Mouse (Mus musculus) spleen, adult 2 months (tissue): ENCODE data around the gene Ephb1. TPM values are rescaled to one million over a fixed set of nuclear protein-coding genes. Genes with fewer than 3 reads are reported as not detected.

ENCODE experiments used
- DNase-seq, 2 experiments: peaks; one replicate each; pipeline versions ENCODE4 v3.0.0 to v3.0.0-alpha.2; 2012 to 2021; ENCODE audit warnings: low spot score in 2 of 2, low read depth in 1 of 2
- H3K27ac ChIP-seq: fragments of 200-500 bp; 2 replicates; pipeline ENCODE4 v1.5.1; 2012; ENCODE audit warnings: low read length, inconsistent platforms; ENCODE audit not compliant: insufficient read depth
- H3K27me3 ChIP-seq: fragments of 200-500 bp; 2 replicates; pipeline ENCODE4 v1.6.1; 2012; ENCODE audit warnings: mild to moderate bottlenecking, moderate library complexity, low read length, inconsistent platforms; ENCODE audit not compliant: control insufficient read depth, insufficient read depth
- H3K36me3 ChIP-seq: fragments of 200-500 bp; 2 replicates; pipeline ENCODE4 v1.6.1; 2012; ENCODE audit warnings: mild to moderate bottlenecking, low read length, inconsistent platforms; ENCODE audit not compliant: control insufficient read depth, insufficient read depth
- H3K4me1 ChIP-seq: fragments of 200-500 bp; 2 replicates; pipeline ENCODE4 v1.6.1; 2011; ENCODE audit warnings: inconsistent platforms; ENCODE audit not compliant: control insufficient read depth, insufficient read depth, insufficient read length
- H3K4me3 ChIP-seq: fragments of 200-500 bp; 2 replicates; pipeline ENCODE4 v1.5.1; 2011; ENCODE audit warnings: mild to moderate bottlenecking, inconsistent platforms; ENCODE audit not compliant: insufficient read depth, insufficient read length; ENCODE audit errors: extremely low read depth
- CTCF ChIP-seq: fragments of 200-500 bp; IDR thresholded peaks from 2 replicates; pipeline ENCODE4 v1.5.1; 2011; ENCODE audit warnings: mild to moderate bottlenecking, inconsistent platforms; ENCODE audit not compliant: insufficient read depth, insufficient read length, insufficient replicate concordance; ENCODE audit errors: extremely low read depth
- POLR2A ChIP-seq: fragments of 200-500 bp; IDR thresholded peaks from 2 replicates; pipeline ENCODE4 v1.6.1; 2011; ENCODE audit warnings: low read depth, low read length, inconsistent platforms
- WGBS: fragments of 180-500 bp; shearing (Covaris S2); methylation state at CpG from one replicate; pipeline ENCODE4 v1.1.7; 2018; 5-methylcytosine and 5-hydroxymethylcytosine counted together
- polyA plus RNA-seq: library from polyadenylated mRNA; depleted of rRNA; stranded (reverse); fragments of >200 nt; gene quantifications from 2 replicates; pipeline ENCODE4 v1.2.3, GENCODE M21; 2012

The Ephb1 gene
- polyA plus RNA-seq, 1 experiment: 0.32 TPM

- 75% methylated on average over 2 of the region's 2 CpGs for WGBS
- Histone ChIP-seq H3K27me3 (no peaks in the 10 kb centered on the region), H3K4me3 (no peak overlapping the region), H3K27ac (no peak overlapping the region), H3K36me3 (no peaks in the 10 kb centered on the region), H3K4me1 (no peaks in the 10 kb centered on the region)
- no peak for DNase-seq
- TF ChIP-seq CTCF (no peak), POLR2A (no peak)
These were observed 174.4 kb downstream of the Ephb1 start for GRCm38 (mm10) chr9:102180070-102180469.

- no peaks in the 10 kb centered on the region for H3K4me1 ChIP-seq
- H3K4me3 ChIP-seq: no peak overlapping the region
- TF ChIP-seq POLR2A: no peak
- no peak for TF ChIP-seq CTCF
- H3K27me3 ChIP-seq: no peaks in the 10 kb centered on the region
- no peak overlapping the region for H3K27ac ChIP-seq
- DNase-seq: no peak
- no peaks in the 10 kb centered on the region for H3K36me3 ChIP-seq
- 85% methylated on average over 7 of the region's 7 CpGs for WGBS
These were observed 184.8 kb downstream of the Ephb1 start for GRCm38 (mm10) chr9:102169706-102170105.

DNA sequence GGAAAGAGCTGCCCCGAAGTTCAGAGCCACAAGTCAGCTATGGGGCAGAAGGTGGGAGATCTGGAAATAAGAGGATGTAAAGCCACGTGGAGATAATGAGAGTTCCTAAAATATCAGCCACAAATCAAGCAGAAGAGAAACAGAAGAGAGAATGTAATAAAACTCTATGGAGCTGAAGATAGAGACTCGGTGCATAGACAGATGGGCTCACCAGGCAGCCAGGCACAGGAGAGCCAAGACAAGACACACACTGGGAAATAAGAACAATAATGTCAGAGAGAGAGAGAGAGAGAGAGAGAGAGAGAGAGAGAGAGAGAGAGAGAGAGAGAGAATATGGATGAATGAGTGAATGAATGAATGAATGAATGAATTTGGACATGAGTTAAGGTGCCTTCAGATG lies 198.6 kb downstream of the Ephb1 start:
- TF ChIP-seq POLR2A: no peak
- TF ChIP-seq CTCF: no peak
- H3K4me1 ChIP-seq: no peaks in the 10 kb centered on the region

GRCm38 (mm10) chr9:102139181-102139580 lies 215.3 kb downstream of the Ephb1 start:
- no peak overlapping the region for H3K4me3 ChIP-seq
- no peak for DNase-seq
- no peaks in the 10 kb centered on the region for H3K27me3 ChIP-seq
- no peaks in the 10 kb centered on the region for H3K4me1 ChIP-seq
- WGBS: 88% methylated on average over 4 of the region's 4 CpGs
- no peak for TF ChIP-seq POLR2A
- no peak for TF ChIP-seq CTCF
- H3K36me3 ChIP-seq: no peaks in the 10 kb centered on the region
- H3K27ac ChIP-seq: no peak overlapping the region

More for the DNA sequence above, 198.6 kb downstream of the Ephb1 start:
- H3K4me3 ChIP-seq: no peak overlapping the region
- H3K27ac ChIP-seq: no peak overlapping the region
- DNase-seq: no peak
- H3K36me3 ChIP-seq: no peaks in the 10 kb centered on the region
- H3K27me3 ChIP-seq: no peaks in the 10 kb centered on the region
- WGBS: 77% methylated on average over 3 of the region's 3 CpGs

- 92% methylated on average over 7 of the region's 7 CpGs for WGBS
- Histone ChIP-seq H3K27me3 (no peaks in the 10 kb centered on the region), H3K4me3 (no peak overlapping the region), H3K4me1 (no peaks in the 10 kb centered on the region), H3K36me3 (no peaks in the 10 kb centered on the region), H3K27ac (no peak overlapping the region)
- no peak for DNase-seq
- no peak for TF ChIP-seq CTCF
- no peak for TF ChIP-seq POLR2A
These were observed 215.8 kb downstream of the Ephb1 start for GRCm38 (mm10) chr9:102138671-102139070.

DNA sequence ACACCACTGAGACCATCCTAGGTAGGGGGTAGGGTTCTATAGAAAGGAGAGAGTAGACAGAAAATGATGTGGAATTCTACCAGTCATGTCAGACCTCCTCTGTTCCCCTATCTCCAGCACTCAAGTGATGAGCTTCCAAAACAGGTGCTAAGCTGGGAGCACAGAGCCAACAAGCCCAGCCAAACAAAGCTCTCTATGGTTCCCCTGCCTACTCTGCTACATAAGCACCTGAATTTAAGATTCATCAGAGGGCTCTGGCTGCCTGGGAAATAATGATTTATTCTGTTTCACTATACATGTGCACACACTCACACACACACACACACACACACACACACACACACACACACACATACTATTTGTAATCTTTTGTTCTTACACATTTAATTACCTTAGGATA lies 216.3 kb downstream of the Ephb1 start:
- Histone ChIP-seq H3K27me3 (no peaks in the 10 kb centered on the region), H3K36me3 (no peaks in the 10 kb centered on the region), H3K4me3 (no peak overlapping the region), H3K27ac (no peak overlapping the region), H3K4me1 (no peaks in the 10 kb centered on the region)
- DNase-seq: no peak
- TF ChIP-seq CTCF (no peak), POLR2A (no peak)

DNA sequence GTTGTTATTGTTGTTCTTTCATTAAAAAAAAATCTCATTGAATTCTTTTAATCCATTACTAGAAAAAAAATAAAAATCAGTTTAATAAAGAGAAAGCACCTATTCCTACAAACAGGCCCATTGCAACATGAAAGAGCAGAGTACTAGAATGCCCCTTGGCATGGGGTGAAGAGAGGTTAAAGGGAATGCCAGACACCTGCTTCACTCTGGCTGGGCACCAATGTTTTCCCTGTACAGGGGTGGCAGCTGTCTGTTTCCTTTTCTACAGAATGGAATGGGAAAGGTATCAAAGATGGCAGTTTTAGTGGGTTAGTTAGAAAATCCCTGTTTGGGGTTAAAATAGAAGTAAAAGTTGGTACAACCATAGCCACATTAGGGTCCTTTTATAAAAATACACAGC lies 224.0 kb downstream of the Ephb1 start:
- DNase-seq: no peak
- H3K36me3 ChIP-seq: no peaks in the 10 kb centered on the region
- TF ChIP-seq CTCF (no peak), POLR2A (no peak)
- no peaks in the 10 kb centered on the region for H3K27me3 ChIP-seq
- no peak overlapping the region for H3K27ac ChIP-seq
- no peaks in the 10 kb centered on the region for H3K4me1 ChIP-seq
- no peak overlapping the region for H3K4me3 ChIP-seq
